Mouse (Mus musculus) lung, postnatal 0 days (tissue): ENCODE data around the gene Wee1.

ENCODE experiments used
- CTCF ChIP-seq: IDR thresholded peaks from 2 replicates; pipeline ENCODE4 v1.5.1; 2016; ENCODE audit warnings: antibody characterized with exemption, mild to moderate bottlenecking
- EP300 ChIP-seq: IDR thresholded peaks from 2 replicates; pipeline ENCODE4 v1.6.1; 2016; ENCODE audit warnings: antibody characterized with exemption, mild to moderate bottlenecking, control low read depth

DNA sequence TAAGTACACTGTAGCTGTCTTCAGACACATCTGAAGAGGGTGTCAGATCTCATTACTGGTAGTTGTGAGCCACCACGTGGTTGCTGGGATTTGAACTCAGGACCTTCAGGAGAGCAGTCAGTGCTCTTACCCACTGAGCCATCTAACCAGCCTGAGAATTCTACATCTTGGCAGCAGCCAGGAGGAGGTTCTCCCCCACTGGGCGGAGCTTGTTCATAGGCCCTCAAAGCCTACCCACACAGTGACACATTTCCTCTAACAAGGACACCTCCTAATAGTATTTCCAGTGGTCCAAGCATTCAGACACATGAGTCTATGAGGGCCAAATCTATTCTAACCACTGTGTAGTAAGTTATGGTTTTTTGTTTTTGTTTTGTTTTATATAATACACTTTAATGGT, 6.7 kb downstream of the Wee1 start:
- TF ChIP-seq CTCF = no peak
- TF ChIP-seq EP300 = no peak
